Mouse (Mus musculus) cerebellum, postnatal 25 days (tissue): ENCODE results near the gene 1700014D04Rik.
"Not testable (repeated sequence)": the region's sequence is repeated elsewhere in the genome, so short reads cannot be mapped to it uniquely, and the experiment has no call there.

Source experiments
- DNase-seq, 2 experiments: peaks; one replicate each; pipeline ENCODE4 v3.0.0; 2021; ENCODE audit warnings: mixed read lengths in 2 of 2

Gene 1700014D04Rik

DNA sequence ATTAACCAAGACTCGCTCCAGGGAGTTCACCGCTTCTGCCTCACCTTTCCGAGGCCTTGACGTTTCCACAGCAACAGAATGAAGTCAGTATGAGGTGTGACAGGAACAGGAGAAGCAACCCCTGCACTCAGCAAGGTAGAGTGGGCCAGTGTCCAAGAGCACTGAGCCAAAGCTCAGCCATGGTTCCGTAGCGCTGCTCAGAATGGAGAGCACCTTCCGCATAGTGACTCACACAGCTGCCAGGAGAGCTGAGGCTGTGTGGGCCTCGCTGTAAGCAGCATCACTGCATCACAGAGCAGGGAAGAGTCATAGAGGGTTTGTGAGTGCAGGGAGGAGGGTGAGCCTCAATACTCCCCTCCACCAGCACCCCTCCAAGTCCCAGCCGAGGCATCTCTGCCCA, at the start of gene 1700014D04Rik:
1700014D04Rik (minus strand) TSS at position 42 of the 400 bp plus-strand sequence.
- peak; percentile 15 to 32 for DNase-seq

DNA sequence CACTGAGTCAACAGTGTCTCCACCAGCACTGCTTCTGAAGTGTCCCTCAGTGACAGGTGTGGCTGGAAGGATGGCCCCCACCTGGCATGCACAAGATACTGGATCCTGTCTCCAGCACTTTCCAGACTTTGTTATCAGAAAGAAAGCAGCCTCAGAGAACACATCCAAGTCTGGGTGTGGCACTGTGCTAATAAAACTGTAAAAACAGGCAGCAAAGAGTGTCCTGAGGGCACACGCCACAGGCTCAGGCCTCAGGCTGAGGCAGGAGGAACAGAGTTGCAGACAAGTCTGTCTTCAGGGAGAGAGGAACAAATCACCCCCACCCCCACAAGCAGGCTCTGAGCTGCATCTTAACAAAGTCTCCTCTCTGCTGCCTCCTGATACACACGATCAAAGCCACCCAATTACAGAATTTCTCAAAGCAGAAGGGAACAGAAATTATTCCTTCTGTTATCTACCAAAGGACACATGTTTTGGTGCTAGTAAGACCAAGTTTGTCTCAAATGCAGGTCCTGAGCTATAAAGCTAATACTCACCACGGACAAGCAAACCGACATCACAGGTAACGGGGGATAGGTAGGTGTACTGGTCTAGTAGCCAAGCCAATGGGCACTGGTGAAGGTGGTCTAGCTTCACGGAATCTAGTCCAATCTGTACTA, 49.4 kb upstream of the 1700014D04Rik start:
- no peak for DNase-seq

DNA sequence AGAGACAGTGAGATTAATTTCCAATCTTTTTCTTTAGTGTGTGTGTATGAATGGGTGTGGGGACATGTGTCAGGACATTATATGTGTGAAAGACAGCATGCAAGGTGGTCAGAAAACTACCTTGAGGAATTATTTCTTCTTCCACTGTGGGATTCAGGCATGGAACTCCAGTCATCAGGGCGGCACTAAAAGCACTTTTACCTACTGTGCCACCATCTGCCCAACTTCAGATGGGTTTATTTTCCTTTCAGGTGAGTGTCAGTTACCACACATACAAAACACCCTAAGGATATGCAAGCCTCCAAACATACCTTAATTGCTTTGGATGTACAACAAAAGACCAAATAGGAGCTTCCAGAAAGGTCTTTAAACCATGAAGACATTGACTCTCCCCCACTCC, 48.2 kb upstream of the 1700014D04Rik start:
- DNase-seq = peak; percentile 36 to 51

DNA sequence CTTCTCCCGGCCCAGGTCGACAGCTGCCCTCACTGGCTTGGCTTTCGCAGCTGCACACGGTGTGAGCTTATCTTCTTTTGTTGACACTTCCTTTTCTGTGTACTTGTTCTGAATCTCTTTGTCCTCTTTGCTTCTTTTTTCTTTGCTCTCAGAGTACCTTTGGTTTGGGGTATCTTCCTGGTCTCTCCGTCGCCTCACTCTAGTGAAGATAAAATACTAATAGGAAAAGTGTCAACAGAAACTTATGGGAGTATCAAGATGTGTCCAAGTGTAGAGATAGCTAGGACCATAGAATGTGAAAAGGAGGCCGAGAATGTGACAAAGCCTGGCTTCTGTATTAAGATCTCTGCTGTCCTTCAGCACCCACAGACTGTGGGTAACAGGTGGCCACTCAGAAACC, 35.6 kb upstream of the 1700014D04Rik start, which contains the start of gene Gm49354:
Gm49354 (minus strand) TSS at position 101 of the 400 bp plus-strand sequence.
- no peak for DNase-seq

DNA sequence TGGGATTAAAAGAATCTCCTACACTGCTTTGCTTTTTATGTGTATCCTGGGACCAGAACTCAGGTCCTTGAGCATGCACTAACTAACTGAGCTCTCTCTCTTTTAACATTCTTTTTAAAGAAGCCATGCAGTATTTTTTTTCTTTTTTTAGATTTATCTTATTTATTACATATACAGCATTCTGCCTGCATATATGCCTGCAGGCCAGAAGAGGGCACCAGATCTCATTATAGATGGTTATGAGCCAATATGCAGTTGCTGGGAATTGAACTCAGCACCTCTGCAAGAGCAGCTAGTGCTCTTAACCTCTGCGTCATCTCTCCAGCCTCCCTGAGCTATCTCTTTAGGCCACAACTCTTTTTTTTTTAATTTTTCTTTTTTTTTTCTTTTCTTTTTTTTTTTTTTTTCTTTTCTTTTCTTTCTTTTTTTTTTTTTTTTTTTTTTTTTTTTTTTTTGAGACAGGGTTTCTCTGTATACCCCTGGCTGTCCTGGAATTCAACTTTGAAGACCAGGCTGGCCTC, 33.3 kb upstream of the 1700014D04Rik start:
- not testable (repeated sequence) for DNase-seq

DNA sequence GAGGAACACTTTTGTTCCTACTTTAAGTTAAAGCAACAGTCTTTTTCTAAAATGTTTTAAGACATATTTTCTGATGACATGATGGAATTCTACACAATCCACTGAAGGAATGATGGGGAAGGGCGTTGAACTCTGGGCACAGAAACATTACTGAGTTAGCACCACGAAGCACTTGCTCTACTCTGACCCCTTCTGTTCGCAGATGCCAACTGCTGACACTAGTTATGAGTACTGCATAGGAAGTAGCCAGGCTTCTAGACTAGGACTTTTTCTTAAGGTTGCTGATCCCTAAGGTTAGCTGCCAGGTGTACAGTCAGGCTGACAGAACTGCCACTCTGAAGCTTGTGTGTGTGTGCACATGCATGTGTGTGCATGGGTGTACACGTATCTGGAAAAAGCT, 32.7 kb upstream of the 1700014D04Rik start:
- no peak for DNase-seq

DNA sequence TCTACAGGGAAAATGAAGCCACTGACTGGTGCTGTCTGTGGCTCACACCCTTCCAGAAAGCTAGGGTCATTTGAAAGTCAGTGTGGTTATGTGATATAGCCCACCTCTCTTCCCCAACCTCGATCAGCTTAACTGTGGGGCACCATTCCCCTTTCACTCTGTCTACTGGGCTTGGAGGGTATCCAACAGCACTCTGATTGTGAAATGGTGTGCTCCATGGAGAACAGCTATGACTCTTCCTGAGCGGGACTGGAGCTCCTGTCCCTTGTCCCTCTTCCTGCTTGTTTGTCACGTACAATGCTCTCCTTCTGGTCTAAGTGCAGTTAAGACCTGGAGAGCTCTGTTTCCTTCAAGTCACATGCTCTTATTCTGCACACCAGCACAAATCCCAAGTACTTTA, 28.6 kb upstream of the 1700014D04Rik start:
- DNase-seq = no peak

DNA sequence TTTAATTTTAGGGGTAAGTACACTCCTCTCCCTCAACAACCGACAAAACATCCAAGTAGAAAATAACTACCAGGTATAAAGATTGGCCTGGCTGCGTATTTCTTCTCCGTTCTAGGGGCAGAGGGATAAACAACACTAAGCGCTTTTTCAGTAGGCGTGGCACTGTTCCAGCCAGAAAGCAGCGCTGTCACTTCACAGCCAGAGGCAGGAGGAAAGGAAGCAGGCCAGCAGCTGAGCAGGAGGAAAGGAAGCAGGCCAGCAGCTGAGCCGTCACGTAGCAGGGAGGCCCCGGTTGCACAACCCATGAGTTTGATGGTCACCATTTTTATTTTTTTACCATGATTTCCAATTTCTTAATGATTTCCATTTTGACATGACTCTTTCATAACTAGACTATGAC, 24.7 kb upstream of the 1700014D04Rik start:
- peak; percentile 31 to 63 for DNase-seq

DNA sequence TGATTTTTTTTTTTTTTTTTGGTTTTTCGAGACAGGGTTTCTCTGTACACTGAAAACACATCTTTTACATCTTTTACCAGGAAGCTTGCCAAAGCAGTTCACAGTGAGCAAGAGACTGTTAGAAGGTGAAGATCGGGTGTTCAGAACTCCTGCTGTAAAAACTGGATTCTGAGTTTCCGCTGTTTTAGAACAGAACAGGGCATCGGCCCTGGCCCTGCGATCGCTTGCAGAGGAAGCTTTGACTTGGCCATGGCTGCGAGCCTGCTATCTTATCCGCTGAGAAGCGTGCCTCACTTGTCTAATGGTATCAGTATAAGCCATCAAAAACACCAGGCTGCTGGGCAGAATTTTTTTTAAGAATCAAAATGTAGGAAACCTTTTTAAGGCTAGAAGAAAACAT, 24.3 kb upstream of the 1700014D04Rik start:
- peak; percentile 28 to 38 for DNase-seq

DNA sequence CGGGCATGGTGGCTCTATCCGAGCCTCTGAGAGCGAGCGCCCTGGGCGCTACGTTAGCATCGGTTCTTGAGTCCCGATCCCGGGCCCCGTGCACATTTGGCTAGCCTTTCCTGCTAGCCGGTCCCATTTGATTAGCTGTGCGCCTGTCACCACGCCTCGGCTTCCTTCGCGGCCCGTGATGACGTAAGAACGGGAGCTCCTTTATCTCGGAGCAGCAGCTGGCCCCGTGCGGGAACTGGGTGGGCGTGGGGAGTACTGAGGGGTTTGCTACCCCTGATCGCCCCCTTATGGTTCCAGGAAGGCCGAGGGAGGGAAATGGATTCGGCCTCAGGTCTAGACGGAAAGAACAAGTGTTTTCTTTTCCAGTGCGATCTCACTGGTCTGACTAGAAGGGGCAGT, 23.6 kb upstream of the 1700014D04Rik start:
- peak; percentile 83 to 84 for DNase-seq

DNA sequence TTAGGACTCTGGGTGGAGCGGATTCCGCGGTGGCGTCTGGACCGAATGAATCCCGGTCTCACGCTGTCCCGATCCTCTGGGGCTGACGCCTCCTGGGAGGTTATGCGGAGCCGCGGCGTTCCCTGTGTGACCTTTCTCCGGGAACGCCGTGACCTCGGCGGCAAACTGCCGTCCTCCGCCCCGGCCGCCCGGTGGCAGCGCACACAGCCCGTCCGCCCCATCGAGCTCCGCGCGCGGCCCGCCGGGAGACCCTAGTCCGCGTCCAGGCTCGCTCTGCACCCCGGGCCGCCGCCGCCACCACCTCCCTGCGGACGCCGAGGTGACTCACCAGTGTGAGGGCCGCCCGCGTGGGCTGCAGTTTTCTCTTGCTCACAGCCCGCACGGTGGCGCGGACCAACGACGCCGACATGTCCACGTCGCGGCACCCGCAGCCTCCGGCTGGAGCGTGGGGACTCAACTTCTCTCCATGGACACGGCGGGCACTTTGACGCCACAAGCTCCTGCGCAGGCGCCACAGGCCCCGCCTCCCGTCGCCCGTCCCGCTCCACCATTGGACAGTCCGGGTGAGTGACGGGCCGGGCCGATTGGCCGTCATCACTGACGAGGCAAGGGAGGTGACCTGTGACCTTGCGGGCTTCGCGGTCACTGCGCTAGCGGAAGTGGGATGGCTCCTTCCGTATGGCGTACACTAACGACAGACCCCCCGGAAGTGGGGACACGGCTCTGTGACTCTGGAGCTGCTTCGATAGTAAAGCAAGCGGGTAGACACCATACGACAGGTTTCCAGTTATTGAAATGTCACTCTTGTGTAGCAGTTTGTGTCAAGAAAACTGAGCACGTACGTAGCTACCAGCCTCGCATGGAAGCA, 23.0 kb upstream of the 1700014D04Rik start, which contains the start of gene Isca1:
Isca1 (minus strand) TSS at position 515 of the 868 bp plus-strand sequence.
- DNase-seq = peak; percentile 99 to 100

DNA sequence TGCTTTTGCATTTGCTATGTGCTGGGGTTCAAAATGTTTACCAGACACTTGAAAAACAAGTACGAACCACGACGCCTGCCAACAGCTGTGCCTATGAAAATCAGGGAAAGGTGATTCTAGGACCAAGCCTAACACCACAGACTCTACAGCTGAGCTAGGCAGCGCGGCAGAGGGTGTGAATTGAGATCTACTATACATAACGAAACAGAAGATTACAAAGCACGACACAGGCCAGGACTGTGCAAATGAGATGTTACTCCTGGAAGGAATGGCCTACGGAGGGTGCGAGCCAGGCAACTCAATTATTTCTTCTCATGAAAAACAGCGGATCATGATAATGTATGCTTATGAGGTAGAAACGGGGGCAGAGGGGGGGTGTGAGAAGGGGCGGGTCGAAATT, 22.0 kb upstream of the 1700014D04Rik start:
- DNase-seq = peak in 1 of 2 experiments; percentile 15

DNA sequence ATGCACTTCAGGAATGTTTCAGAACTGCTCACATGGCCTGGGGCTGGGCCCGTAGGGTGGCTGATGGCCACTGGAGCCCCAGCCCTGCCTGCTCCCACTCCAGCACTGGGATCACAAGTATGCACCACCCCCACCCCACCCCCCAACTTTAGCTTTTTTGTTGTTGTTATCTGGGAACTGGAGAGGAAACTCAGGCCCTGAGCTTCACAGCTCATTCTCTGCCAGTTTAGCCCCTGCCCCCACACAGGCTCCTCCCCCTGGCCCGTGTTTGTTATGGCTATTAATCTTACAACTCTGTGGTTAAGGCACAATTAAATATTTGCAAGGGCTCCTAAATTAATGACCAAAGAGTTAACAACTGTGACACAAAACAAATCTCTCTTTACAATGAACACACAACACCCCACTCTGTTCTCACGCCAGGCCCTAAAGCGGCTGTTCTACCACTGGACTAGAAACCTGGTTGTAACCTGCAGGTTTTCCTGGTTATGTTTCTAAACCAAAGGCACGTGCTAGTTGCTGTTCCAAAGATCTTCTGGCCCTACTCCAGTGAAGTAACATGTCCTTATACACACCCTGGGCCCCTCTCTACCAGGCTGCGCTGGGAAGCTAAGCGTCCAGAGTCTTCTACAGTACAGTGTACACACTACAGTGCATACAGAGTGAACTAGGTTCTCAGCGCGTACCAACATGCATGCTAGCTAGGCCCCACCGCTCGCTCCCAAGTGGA, 20.4 kb upstream of the 1700014D04Rik start:
- no peak for DNase-seq

DNA sequence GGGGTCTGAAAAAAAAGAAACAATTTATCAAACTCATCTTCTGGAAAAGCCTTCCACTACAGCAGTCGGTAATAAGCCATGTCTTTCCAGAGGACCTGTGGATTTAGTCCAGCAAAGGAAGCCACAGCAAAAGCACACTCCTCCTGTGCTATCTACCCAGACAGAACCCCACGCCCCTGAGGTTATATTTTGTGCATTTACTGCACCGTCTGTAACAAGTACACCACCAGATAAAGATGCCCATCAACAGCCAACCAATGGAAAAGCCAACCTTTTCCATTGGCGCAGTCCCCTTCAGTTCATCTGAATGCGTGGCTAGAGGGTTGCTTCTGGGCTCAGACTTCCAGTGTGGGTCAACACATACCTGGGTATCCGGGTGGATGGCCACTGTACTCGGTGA, 16.2 kb upstream of the 1700014D04Rik start:
- no peak for DNase-seq

DNA sequence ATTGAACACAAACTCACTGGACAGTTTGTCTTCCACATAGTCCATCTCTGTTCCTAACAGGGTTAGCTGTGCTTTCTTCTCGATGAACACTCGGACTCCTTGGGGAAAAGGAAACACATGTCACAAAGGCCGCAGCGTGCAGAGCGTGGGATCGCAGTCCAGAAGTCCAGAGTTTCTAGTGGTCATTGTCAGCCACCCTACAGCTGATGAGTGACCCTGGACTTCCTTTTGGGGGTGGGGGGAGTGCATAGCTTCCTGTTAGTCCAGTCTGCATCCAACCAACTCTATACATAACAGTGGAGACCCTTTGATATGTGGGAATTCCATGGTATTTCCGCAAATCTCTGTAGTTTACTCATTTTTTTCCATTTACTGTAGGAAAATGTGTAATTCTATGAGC, 10.4 kb upstream of the 1700014D04Rik start:
- no peak for DNase-seq

DNA sequence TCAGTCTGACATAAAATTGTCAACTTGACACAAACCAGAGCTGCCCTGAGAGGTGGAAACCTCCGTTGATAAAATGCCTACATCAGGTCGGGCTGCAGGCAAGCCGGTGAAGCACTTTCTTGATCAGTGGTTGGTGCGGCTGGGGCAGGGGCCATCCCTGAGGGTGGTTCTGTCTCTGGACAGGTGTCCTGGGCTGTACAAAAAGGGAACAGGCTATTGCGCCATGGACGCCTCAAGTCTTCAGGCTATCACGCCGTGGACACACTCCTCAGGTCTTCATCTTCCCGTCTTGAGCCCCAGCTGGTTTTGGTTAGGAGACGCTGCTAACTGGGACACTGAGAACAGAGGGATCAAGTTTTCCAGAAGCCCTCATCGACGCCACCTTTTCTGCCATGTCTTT, 3.8 kb upstream of the 1700014D04Rik start:
- DNase-seq = no peak

DNA sequence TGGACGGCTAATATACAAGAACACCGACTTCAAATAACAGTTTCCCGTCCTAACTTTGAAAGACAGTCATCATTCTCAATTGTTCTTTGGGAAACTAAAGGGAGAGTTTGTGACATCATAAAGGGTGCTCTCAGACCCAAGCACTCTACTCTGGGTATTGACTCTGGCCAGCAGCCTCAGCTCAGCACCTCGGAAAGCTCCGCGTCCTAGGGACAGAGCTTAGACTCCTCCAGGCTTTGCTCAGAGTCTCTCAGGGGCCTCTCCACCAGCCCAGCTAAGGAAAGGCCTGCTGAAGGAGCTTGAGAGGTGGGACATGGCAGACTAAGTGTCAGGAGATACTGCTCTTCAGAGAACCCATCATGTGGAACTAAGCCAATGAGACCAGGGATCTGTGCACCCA, 388 bp downstream of the 1700014D04Rik start:
- DNase-seq = no peak

DNA sequence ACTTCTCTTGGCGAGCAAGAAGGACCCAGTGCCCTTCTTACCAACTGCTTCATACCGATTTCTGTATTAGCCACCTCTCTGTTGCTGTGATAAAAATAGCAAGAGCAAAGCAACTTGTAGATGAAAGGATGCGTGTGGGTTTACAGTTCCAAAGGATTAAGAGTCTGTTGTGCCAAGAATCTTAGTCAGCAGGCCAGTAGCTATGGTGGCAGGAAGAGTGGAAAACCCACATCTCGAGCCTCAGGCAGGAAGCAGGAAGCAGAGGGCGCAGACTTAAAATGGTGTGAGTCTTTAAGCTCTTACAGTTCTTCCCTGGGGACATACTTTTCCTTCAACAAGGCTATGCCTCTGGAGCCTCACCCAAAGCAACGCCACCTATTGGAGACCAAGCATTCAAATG, 1.1 kb downstream of the 1700014D04Rik start:
- DNase-seq = no peak

DNA sequence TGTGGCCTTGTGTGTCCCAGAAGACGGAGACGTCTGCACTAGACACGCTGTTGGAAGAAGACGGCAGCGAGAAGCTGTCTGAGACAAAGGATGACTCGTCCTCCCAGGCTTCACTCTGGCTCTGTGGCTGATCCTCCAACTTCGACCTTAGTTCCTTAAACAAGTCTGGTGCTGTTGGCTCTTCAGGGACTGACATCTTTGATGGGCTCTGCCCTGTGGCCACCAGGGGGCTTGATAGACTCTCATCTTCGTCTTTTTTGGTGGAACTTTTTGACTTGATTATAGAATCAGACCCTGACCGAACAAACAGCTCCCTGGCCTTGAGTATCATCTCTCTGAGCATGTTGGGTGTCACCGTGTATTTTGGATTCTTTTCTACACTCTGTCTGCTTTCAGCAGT, 4.9 kb downstream of the 1700014D04Rik start:
- DNase-seq = no peak

DNA sequence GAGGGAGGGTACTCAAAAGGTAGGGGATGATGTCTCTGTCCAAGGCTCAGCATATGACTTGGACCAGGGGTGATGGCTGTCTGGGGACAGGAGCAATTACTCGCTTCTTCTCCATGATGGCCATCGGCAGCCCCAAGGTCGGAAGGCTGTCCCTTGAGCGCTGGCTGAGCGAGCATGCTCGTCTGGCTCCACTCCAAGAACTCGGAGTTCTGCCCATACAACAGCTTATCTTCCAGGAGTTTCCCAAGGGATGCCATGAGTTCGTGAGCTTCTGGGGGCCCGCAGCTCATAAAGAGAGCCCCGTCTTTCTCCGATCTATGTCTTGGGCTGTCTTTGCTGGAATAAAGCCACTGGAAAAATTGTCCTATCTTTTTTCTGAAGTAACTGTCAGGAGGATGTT, 5.5 kb downstream of the 1700014D04Rik start:
- DNase-seq = peak in 1 of 2 experiments; percentile 32

DNA sequence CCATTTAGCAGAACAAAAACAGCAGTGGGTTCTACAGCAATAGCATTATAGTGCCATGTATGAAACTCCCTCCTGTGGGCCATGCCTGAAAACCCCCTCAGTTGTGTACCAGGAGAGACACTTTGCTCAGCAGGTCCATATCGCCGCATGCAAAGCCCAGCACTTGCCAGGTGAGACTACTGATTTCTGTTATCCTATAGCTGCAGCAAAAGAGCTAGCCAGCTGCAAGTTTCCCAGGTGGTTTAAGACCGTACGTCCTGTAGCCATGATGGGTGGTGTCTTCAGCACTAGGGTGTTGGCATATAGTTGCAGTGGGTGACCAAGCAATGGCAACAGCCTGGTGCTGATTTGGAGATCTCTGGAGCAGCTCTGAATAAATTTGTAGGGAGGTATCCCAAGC, 7.2 kb downstream of the 1700014D04Rik start:
- no peak for DNase-seq

DNA sequence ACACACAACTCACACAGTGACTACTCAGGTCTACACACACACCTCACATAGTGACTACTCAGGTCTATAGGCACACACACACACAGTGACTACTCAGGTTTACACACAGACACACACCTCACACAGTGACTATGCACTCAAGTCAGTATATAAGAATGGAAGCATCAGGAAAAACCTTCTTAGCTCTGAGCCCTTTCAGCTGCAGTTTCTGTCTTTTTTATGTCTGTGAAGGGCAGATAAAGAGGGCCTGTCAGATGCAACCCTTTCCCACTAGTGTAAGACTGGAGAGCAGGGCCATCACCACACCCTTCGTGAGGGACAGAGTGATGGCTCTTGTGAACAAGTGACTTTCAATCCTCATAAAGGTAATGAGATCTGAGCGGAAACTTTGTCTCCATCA, 8.1 kb downstream of the 1700014D04Rik start:
- DNase-seq = no peak

DNA sequence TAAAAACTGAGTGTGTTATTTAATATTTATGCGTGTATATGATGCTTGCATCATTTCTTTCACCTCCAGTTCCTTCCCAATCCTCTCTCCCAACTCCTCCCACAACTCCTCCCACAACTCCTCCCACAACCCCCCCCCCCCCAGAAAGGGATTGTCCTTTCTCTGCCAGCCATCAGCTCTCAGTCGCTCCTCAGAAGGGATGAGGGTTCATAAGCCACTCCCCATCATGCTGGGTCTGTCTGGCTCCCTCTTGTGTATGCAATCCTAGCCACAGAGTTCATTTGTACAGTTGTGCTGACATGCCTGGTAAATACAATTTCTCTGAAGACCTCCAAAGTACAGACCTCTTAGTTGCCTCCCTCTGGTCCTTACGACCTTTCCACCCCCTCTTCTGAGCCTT, 11.4 kb downstream of the 1700014D04Rik start:
- no peak for DNase-seq
